Mouse (Mus musculus) kidney, postnatal 0 days (tissue): Measurements from ENCODE around the gene Gm5617. TPM values are rescaled to one million over a fixed set of nuclear protein-coding genes. Genes with fewer than 3 reads are reported as not detected.
A peak's percentile ranks its signal among the peaks of the same experiment; 100 is the strongest.

Source experiments
- ATAC-seq: fragments of 200-750 bp; cut with Nextera tagmentation; replicated peaks from 2 replicates; pipeline ENCODE4 v1.8.0; 2017; ENCODE audit warnings: low read depth, moderate number of reproducible peaks, moderate TSS enrichment, moderate library complexity; ENCODE audit not compliant: low FRiP score
- DNase-seq: peaks from one replicate; pipeline ENCODE4 v3.0.0-alpha.2; 2016; ENCODE audit warnings: low spot score
- H3K27ac ChIP-seq: fragments of 300-500 bp; sonication (generic); 2 replicates; pipeline ENCODE4 v1.5.1; 2014; ENCODE audit warnings: mild to moderate bottlenecking
- H3K27me3 ChIP-seq: fragments of 300-500 bp; sonication (generic); 2 replicates; pipeline ENCODE4 v1.6.1; 2014; ENCODE audit warnings: low read length, mixed read lengths; ENCODE audit not compliant: insufficient read depth
- H3K36me3 ChIP-seq: fragments of 300-500 bp; sonication (generic); 2 replicates; pipeline ENCODE4 v1.6.1; 2014; ENCODE audit warnings: low read length, mixed read lengths; ENCODE audit not compliant: insufficient read depth
- H3K4me1 ChIP-seq: fragments of 300-500 bp; sonication (generic); replicated peaks from 2 replicates; pipeline ENCODE4 v1.6.1; 2014; ENCODE audit warnings: antibody characterized with exemption, low read length, mixed read lengths; ENCODE audit not compliant: insufficient read depth
- H3K4me2 ChIP-seq: fragments of 300-500 bp; sonication (generic); 2 replicates; pipeline ENCODE4 v1.6.1; 2014; ENCODE audit warnings: mild to moderate bottlenecking, low read length, moderate library complexity, mixed read lengths
- H3K4me3 ChIP-seq: fragments of 300-500 bp; sonication (generic); replicated peaks from 2 replicates; pipeline ENCODE4 v1.5.1; 2014; ENCODE audit warnings: low read depth, low read length
- H3K9ac ChIP-seq: fragments of 300-500 bp; sonication (generic); 2 replicates; pipeline ENCODE4 v1.6.1; 2014; ENCODE audit warnings: low read depth, low read length
- H3K9me3 ChIP-seq: fragments of 300-500 bp; sonication (generic); replicated peaks from 2 replicates; pipeline ENCODE4 v1.6.1; 2016; ENCODE audit warnings: low read length, inconsistent platforms, mixed read lengths
- CTCF ChIP-seq: IDR thresholded peaks from 2 replicates; pipeline ENCODE4 v1.5.1; 2016; ENCODE audit warnings: antibody characterized with exemption, low read depth, mild to moderate bottlenecking, moderate library complexity
- WGBS: fragments of 180-500 bp; shearing (Covaris S2); extraction: QIAGEN DNeasy Blood & Tissue Kit; methylation state at CpG from one replicate; pipeline ENCODE4 v1.1.7; 2014; 5-methylcytosine and 5-hydroxymethylcytosine counted together
- polyA plus RNA-seq: library from polyadenylated mRNA; unstranded; fragments of >200 nt; fragmentation: Nextera tagmentation; extraction: Ambion mirVana; gene quantifications from 2 replicates; pipeline ENCODE4 v1.2.1, GENCODE M21; 2015

The Gm5617 gene
- polyA plus RNA-seq, 1 experiment from 2014 or later = 92.3 TPM

DNA sequence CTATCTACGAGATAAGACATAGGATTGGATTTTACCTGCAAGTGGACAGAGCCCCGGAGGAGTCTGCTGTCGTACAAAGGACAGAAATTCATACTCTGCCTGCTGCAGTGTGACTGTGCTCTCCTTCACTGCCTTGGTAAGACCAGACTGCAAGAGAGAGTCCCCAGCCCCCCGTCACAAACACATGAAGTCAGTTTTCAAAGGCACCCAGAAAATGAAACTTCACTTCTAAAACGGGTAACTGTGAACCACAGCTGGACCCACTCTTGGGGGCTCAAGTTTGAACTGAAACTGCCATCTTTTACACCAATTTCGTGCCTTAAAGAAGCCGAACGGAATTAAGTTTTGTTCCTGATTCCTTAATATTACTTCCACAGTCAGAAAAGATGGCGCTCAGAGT, 20.9 kb upstream of the Gm5617 start:
- Histone ChIP-seq H3K36me3 (0 out of 2 replicates have a peak, but pooled peaks cover 13% of the 10 kb centered on the region), H3K4me3 (no peak overlapping the region), H3K9me3 (no peaks in the 10 kb centered on the region), H3K27ac (no peak overlapping the region), H3K4me2 (no peak overlapping the region), H3K27me3 (no peaks in the 10 kb centered on the region), H3K9ac (no peak overlapping the region), H3K4me1 (no peaks in the 10 kb centered on the region)
- no peak for TF ChIP-seq CTCF
- ATAC-seq (no peak), DNase-seq (no peak)
- 94% methylated on average over 9 of the region's 9 CpGs for WGBS

DNA sequence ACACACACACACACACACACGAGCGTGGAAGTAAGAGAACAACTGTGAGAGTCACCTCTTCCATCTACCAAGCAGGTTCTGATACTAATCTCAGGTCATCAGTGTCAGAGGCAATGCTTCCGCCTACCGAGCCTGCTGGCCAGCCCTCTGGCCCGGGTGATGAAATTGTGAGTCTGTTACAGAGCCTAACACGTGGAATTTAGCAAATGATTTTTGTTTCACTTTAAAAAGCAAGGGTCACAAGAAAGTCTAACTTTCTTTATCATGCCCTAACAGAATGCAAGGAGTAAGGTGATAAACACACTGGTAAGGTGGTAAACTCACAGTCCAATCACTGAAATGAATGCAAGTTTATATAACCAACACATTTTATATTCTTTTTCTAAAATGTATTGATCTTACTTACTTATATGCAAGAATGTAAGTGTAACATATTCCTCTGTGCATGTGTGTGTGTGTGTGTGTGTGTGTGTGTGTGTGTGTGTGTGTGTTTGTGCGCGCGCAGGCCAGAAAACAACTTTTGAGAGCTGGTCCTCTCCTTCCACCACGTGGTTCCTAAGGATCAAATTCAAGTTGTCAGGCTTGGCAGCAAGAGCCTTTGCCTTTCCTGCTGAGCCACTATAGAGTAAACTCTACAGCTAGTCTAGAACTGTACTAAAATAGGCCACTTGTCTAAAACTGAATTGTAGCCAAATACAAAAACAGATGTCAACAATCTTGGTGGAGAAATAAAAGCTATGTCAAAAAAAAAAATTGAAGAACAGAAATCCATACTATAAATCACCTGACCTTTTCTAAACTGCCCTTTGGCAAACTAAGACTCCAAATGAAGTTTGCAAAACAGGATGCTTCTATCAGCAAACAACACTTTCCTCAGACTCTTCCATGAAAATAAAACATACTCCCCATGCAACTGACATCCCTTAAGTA, 18.7 kb upstream of the Gm5617 start:
- Histone ChIP-seq H3K4me1 (no peaks in the 10 kb centered on the region), H3K36me3 (0 out of 2 replicates have a peak, but pooled peaks cover 13% of the 10 kb centered on the region), H3K27ac (no peak overlapping the region), H3K9me3 (no peaks in the 10 kb centered on the region), H3K4me2 (no peak overlapping the region), H3K4me3 (no peak overlapping the region), H3K27me3 (no peaks in the 10 kb centered on the region), H3K9ac (no peak overlapping the region)
- no peak for TF ChIP-seq CTCF
- peak; percentile 79 for DNase-seq
- ATAC-seq = no peak
- 86% methylated on average over 10 of the region's 10 CpGs for WGBS

DNA sequence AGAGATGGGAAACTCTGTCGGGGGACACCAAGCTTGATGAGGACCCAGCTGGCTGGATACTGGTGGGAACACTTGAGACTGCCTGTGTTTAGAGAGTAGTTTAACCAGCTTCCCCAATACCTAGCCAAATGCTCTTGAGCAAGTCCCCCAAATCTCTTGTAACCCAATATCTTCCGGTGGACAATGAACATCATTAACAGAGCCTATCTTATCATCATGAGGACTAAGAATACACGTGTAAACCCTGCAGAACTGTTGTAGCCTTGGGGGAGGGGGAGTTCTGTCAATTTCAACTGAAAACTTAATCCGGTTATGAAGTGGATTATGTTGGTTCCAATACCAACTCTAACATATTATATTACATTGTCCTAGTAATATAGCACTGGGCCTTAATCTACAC, 16.4 kb upstream of the Gm5617 start:
- WGBS = 91% methylated on average over 4 of the region's 4 CpGs
- no peak for ATAC-seq

DNA sequence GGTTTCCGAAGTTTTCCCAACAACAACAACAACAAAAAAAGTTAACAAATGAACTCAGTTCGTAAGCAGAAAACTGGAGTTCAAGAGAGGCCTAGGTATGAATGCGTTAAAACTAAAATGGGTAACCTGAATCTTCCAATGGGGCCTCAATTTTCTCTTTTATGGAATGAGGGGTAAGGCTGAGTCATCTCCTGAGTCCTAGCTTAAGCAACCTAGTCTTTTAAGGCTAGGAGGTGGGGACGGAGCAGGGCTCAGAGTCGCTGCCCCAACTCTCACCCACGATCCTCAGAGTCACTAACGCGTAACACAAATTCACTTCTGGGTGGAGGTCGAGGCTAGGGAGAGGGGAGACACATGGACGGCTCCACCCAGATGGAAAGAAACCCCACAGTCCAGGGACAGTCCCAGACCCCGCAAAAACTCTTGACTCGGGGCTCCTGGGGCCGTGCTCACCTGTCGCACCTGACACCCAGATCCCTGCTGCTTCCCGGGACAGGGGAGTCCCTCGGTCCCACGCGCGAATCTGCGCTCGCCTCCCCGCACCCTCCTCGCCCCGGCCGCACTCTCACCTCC, 15.3 kb upstream of the Gm5617 start:
- no peaks in the 10 kb centered on the region for H3K27me3 ChIP-seq
- peak; percentile 18 for DNase-seq
- H3K9ac ChIP-seq = peak overlapping the region; percentile 73
- H3K4me3 ChIP-seq = peak overlapping the region; percentile 66
- ATAC-seq = peak; percentile 62; the same call in 1 of the 2 replicates
- H3K36me3 ChIP-seq = no peaks in the 10 kb centered on the region
- 5% methylated on average over 25 of the region's 25 CpGs for WGBS
- no peaks in the 10 kb centered on the region for H3K9me3 ChIP-seq
- H3K4me2 ChIP-seq = peak overlapping the region; percentile 95
- no peak for TF ChIP-seq CTCF
- H3K4me1 ChIP-seq = no peaks in the 10 kb centered on the region
- H3K27ac ChIP-seq = no peak overlapping the region

More for the DNA sequence above, 16.4 kb upstream of the Gm5617 start:
- no peaks in the 10 kb centered on the region for H3K4me1 ChIP-seq
- no peak for DNase-seq
- H3K27me3 ChIP-seq = no peaks in the 10 kb centered on the region
- TF ChIP-seq CTCF = no peak
- no peak overlapping the region for H3K4me3 ChIP-seq
- no peak overlapping the region for H3K4me2 ChIP-seq
- H3K27ac ChIP-seq = no peak overlapping the region
- H3K36me3 ChIP-seq = 0 out of 2 replicates have a peak, but pooled peaks cover 7% of the 10 kb centered on the region
- H3K9ac ChIP-seq = no peak overlapping the region
- no peaks in the 10 kb centered on the region for H3K9me3 ChIP-seq

DNA sequence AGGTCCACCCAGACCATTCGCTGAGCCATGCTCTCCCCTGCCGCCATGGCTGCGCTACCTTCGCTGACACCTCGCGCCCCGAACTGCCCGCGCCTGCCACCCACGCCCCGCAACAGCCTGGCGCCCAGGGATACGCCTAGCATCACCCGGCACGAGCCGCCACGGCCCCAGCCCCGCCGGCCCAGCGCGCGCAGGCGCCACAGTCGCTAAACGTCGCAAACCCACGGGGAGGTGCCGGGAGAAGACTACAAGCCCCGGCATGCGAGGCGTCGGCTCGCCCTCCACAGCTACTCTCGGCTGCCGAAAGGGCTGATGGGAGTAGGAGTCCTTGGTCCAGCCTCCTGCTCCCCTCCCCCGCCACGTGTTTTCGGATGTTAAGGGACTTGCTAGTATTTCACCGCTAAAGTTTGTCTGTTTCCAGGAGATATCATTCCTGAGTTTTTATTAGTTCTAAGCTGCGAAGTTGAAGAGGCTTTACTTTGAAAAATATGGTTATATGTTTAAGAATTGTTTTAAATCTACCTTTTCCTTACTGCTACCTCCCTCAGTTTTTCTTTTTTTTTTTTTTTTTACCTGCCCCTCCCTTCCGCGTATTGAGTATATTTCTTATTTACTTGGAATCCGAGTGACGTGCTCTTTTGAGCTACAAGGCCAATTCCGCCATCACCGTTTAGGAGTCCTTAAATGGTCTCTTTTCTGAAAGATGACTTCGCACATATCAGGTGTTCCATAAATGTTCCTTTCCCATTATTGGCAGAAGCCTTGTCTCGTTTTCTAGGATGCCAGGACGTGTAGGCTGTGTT, 14.6 kb upstream of the Gm5617 start, which contains the start of gene Rexo2:
Rexo2 (minus strand) TSS at position 213 of the 803 bp plus-strand sequence.
- Histone ChIP-seq H3K36me3 (no peaks in the 10 kb centered on the region), H3K27me3 (no peaks in the 10 kb centered on the region), H3K4me2 (peak within 1 kb of the TSS; percentile 95), H3K27ac (no peak within 1 kb of the TSS), H3K4me1 (no peaks in the 10 kb centered on the region), H3K9ac (peak within 1 kb of the TSS; percentile 73), H3K4me3 (peak within 1 kb of the TSS; percentile 66), H3K9me3 (no peaks in the 10 kb centered on the region)
- TF ChIP-seq CTCF = no peak
- DNase-seq (peak; percentile 97), ATAC-seq (peak; percentile 96)
- WGBS = 1% methylated on average over 49 of the region's 49 CpGs
